Comparison of ENCODE assay signal across 24 mouse cellular contexts in the genomic region with DNA sequence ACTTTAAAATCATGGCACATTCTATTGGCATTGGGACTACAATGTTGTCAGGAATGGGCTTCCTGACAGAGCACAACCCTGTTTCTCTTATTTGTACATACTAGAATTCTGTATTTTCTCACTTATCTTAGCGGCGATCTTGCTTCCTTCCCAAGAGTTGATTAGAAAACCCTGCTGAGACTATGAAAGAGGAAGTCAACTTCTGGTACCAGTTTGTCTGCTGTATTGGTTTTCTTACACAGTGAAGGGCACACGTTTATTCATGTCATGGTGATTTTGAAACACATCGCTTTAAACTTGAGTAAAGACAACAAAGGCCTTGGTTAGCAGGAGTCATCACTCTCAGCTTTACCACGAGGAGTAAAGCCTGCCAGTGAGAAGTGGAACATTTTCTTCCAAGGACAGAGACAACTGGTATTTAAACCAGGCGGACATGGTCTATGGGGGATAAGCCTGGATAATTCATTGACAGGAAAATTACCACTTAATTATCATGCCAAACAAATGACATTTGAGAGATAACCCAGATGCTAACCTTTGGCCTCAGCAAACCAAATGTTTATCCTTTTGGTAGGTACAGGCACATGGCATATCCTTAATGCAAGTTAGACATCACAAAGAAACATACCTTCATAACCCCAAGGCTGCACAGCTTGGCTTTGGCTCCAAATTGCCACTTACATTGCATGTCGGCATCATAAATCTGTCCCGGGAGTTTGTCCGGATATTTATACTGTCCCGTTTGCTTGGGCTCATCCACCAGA.
DNase-seq lines count a peak whose midpoint lies in the region; ATAC-seq lines count a peak whose summit lies in the region.
"Had no signal": no experiment of that assay in that cellular context is flagged by ENCODE, and none has a peak within 500 bp of the region (broad histone marks: within the 10 kb centered on the region; RNA-seq: fewer than 3 reads in every experiment).

No protein-coding gene starts in this region.

- H3K9me3 ChIP-seq in limb, embryonic 11.5 days (ENCODE audit: control insufficient read depth, low read length): no peaks in the 10 kb centered on the region
- no peaks in the 10 kb centered on the region for H3K9me3 ChIP-seq in limb, embryonic 10.5 days (replicated peaks)
- H3K9me3 ChIP-seq in embryonic facial prominence, embryonic 11.5 days (replicated peaks; ENCODE audit: control insufficient read depth, low read length): no peaks in the 10 kb centered on the region
- H3K9me3 ChIP-seq: embryonic facial prominence, embryonic 15.5 days; heart, embryonic 10.5 days; limb, embryonic 12.5 days; midbrain, embryonic 13.5 days; neural tube, embryonic 12.5 days had no signal

- no peak overlapping the region for H3K4me2 ChIP-seq in limb, embryonic 11.5 days (ENCODE audit: low read depth, severe bottlenecking)
- no peak overlapping the region for H3K4me2 ChIP-seq in embryonic facial prominence, embryonic 11.5 days (ENCODE audit: low read depth, low read length)
- H3K4me2 ChIP-seq: embryonic facial prominence, embryonic 15.5 days; limb, embryonic 12.5 days; liver, embryonic 11.5 days; midbrain, embryonic 13.5 days; neural tube, embryonic 12.5 days had no signal

- 42% methylated on average over 10 of the region's 10 CpGs for WGBS in limb, embryonic 11.5 days
- WGBS in limb, embryonic 10.5 days: 38% methylated on average over 10 of the region's 10 CpGs
- WGBS in embryonic facial prominence, embryonic 11.5 days: 54% methylated on average over 10 of the region's 10 CpGs

- no peak overlapping the region for H3K27ac ChIP-seq in limb, embryonic 11.5 days (replicated peaks; ENCODE audit: low read depth, low read length)
- no peak overlapping the region for H3K27ac ChIP-seq in limb, embryonic 10.5 days
- H3K27ac ChIP-seq in embryonic facial prominence, embryonic 11.5 days (replicated peaks; ENCODE audit: low read depth, low read length): no peak overlapping the region
- H3K27ac ChIP-seq: embryonic facial prominence, embryonic 15.5 days; heart, embryonic 10.5 days; limb, embryonic 12.5 days; macrophage; midbrain, embryonic 13.5 days; neural tube, embryonic 12.5 days had no signal

- no peaks in the 10 kb centered on the region for H3K4me1 ChIP-seq in limb, embryonic 11.5 days (ENCODE audit: control insufficient read depth, insufficient read depth, low read length)
- H3K4me1 ChIP-seq in limb, embryonic 10.5 days: peaks cover 26% of the 10 kb centered on the region
- no peaks in the 10 kb centered on the region for H3K4me1 ChIP-seq in embryonic facial prominence, embryonic 11.5 days (ENCODE audit: control insufficient read depth, insufficient read depth, low read length)
- H3K4me1 ChIP-seq: embryonic facial prominence, embryonic 15.5 days had no signal

- H3K4me3 ChIP-seq in limb, embryonic 11.5 days (ENCODE audit: low read depth, low read length): no peak overlapping the region
- H3K4me3 ChIP-seq in limb, embryonic 10.5 days: no peak overlapping the region
- no peak overlapping the region for H3K4me3 ChIP-seq in embryonic facial prominence, embryonic 11.5 days (ENCODE audit: low read depth, low read length)
- H3K4me3 ChIP-seq: embryonic facial prominence, embryonic 15.5 days; heart, embryonic 10.5 days; limb, embryonic 12.5 days; midbrain, embryonic 13.5 days; neural tube, embryonic 12.5 days had no signal

- ATAC-seq in limb, embryonic 11.5 days (ENCODE audit: insufficient number of reproducible peaks, low FRiP score, low TSS enrichment, low read depth): no peak
- ATAC-seq in embryonic facial prominence, embryonic 11.5 days (replicated peaks; ENCODE audit: insufficient number of reproducible peaks, low FRiP score, low TSS enrichment, low read depth): no peak
- ATAC-seq: activated CD4-positive, CD25-positive, alpha-beta regulatory T cell, adult 4 months; forebrain, embryonic 14.5 days; liver, postnatal 0 days; lung, postnatal 0 days; midbrain, embryonic 13.5 days had no signal

- no peak overlapping the region for H3K9ac ChIP-seq in limb, embryonic 11.5 days (ENCODE audit: low read length)
- H3K9ac ChIP-seq in embryonic facial prominence, embryonic 11.5 days (replicated peaks; ENCODE audit: low read length): no peak overlapping the region
- H3K9ac ChIP-seq: embryonic facial prominence, embryonic 15.5 days; limb, embryonic 12.5 days; liver, postnatal 0 days; midbrain, embryonic 13.5 days; neural tube, embryonic 12.5 days had no signal

- DNase-seq in limb, embryonic 11.5 days (ENCODE audit: low spot score): peak; percentile 25
- DNase-seq in limb, embryonic 10.5 days (ENCODE audit: low spot score): no peak
- peak; percentile 39 for DNase-seq in embryo, embryonic 10 days (ENCODE audit: low spot score)
- peak; percentile 24 for DNase-seq in embryonic facial prominence, embryonic 11.5 days (ENCODE audit: low spot score)
- DNase-seq in yolk sac, embryonic 10.5 days (ENCODE audit: low spot score): peak; percentile 57
- no peak for DNase-seq in thymus, postnatal 0 days (ENCODE audit: low spot score)
- no peak for DNase-seq in layer of hippocampus, adult 18-20 months (ENCODE audit: low spot score in 2 of 2)
- DNase-seq: cerebellum, adult 8-10 months; cerebellum, postnatal 36 days; heart, postnatal 4 days; kidney, adult 11 months; liver, postnatal 0 days; right cerebral cortex, postnatal 14 days; thymus, postnatal 25 days had no signal

- no peaks in the 10 kb centered on the region for H3K27me3 ChIP-seq in limb, embryonic 11.5 days (ENCODE audit: control insufficient read depth, insufficient read depth, low read length)
- H3K27me3 ChIP-seq in limb, embryonic 10.5 days (ENCODE audit: low read depth, poor library complexity, severe bottlenecking): no peaks in the 10 kb centered on the region
- no peaks in the 10 kb centered on the region for H3K27me3 ChIP-seq in embryonic facial prominence, embryonic 11.5 days (ENCODE audit: control insufficient read depth, insufficient read depth, low read length)
- H3K27me3 ChIP-seq: embryonic facial prominence, embryonic 15.5 days; midbrain, embryonic 13.5 days; neural tube, embryonic 12.5 days had no signal

- H3K36me3 ChIP-seq in limb, embryonic 11.5 days (ENCODE audit: control insufficient read depth, insufficient read depth, low read length): no peaks in the 10 kb centered on the region
- no peaks in the 10 kb centered on the region for H3K36me3 ChIP-seq in limb, embryonic 10.5 days
- H3K36me3 ChIP-seq in embryonic facial prominence, embryonic 11.5 days (replicated peaks; ENCODE audit: control insufficient read depth, insufficient read depth, low read depth, low read length): no peaks in the 10 kb centered on the region
- H3K36me3 ChIP-seq: embryonic facial prominence, embryonic 15.5 days; heart, embryonic 10.5 days; limb, embryonic 12.5 days; midbrain, embryonic 13.5 days; neural tube, embryonic 12.5 days had no signal

Comparison
In these comparisons a context has a peak if more than half of its experiments do, and no peak if none do; other contexts are left out.
1. DNase-seq: peak in limb, embryonic 11.5 days (single experiment), embryo, embryonic 10 days (single experiment), embryonic facial prominence, embryonic 11.5 days (single experiment) and yolk sac, embryonic 10.5 days (single experiment); none in limb, embryonic 10.5 days (single experiment), thymus, postnatal 0 days (single experiment) and layer of hippocampus, adult 18-20 months (0 of 2).